Mouse (Mus musculus): ENCODE results near the gene Ech1. TPM values are rescaled to one million over a fixed set of nuclear protein-coding genes. Genes with fewer than 3 reads are reported as not detected.
A peak's percentile ranks its signal among the peaks of the same experiment; 100 is the strongest.

Ech1 gene
- polyA plus RNA-seq, 1 experiment from 2014 or later, result 234 TPM

DNA sequence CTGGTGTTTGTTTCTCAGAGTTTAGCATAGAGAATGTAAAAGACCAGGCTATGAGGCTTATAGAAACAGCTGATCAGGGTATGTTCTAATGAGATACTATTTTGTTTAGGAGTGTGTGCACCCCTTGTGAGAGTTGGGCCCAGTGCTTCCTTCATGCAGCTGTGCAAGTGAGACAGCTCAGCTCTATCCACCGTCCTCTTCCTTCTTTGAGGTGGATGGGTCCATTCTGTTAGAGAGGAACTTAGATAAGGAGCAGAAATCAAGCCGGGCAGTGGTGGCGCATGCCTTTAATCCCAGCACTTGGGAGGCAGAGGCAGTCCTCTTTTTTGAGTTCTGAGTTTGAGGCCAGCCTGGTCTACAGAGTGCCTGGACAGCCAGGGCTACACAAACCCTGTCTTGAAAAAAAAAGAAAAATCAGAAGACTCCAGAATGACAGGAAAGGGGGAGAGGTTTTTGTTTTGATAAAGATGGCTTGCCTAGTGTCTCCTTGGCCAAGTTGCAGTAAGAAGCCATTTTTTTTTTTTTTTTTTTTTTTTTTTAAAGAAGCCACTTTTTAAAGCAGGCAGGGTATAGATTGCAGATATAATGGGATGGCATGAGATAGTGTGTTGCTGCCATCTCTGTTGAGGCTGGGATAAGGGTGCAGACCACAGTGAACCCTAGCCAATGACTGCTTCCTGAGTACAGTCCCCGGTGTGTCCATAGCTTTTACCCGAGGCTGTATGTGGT, 10.5 kb upstream of the Ech1 start:
- no peak for ATAC-seq (replicated peaks; ENCODE audit: insufficient number of reproducible peaks, insufficient read depth, low FRiP score, low read depth)
- Histone ChIP-seq H3K4me3 (no peak overlapping the region), H3K4me1 (replicated peaks) (peaks cover 70% of the 10 kb centered on the region), H3K9ac (no peak overlapping the region), H3K36me3 (peaks cover 69% of the 10 kb centered on the region), H3K27me3 (no peaks in the 10 kb centered on the region), H3K4me2 (no peak overlapping the region), H3K27ac (no peak overlapping the region), H3K9me3 (replicated peaks) (no peaks in the 10 kb centered on the region)
- 52% methylated on average over 5 of the region's 5 CpGs for WGBS

GRCm38 (mm10) chr7:28815230-28815629, 9.8 kb upstream of the Ech1 start:
- WGBS, result 88% methylated on average over 9 of the region's 9 CpGs
- Histone ChIP-seq H3K4me3 (no peak overlapping the region), H3K4me2 (no peak overlapping the region), H3K9ac (no peak overlapping the region), H3K36me3 (peaks cover 77% of the 10 kb centered on the region), H3K9me3 (replicated peaks) (no peaks in the 10 kb centered on the region), H3K4me1 (replicated peaks) (peaks cover 78% of the 10 kb centered on the region), H3K27ac (0 out of 2 replicates have a peak overlapping the region, but pooled peaks have one; percentile 2), H3K27me3 (no peaks in the 10 kb centered on the region)
- ATAC-seq (replicated peaks; ENCODE audit: insufficient number of reproducible peaks, insufficient read depth, low FRiP score, low read depth), result no peak

DNA sequence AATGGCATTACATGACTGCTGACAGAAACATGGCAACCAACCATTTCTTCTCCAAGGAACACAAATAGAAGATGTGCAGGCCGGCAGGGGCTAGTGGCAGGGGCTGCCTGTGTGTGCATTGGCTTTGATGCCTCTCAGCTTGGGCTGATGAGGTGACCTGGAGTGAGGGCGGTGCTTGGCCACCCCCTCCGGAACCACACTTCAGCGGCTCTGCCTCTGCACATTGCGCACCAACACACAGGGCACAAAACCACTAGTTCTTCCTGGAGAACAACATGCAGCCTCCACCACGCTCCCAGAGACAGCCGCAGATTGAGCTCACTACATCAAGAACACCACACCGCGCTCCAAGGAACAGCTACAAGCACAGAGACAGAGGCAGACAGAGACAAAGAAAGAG, 8.8 kb upstream of the Ech1 start:
- WGBS, result 76% methylated on average over 9 of the region's 9 CpGs
- no peak for ATAC-seq (replicated peaks; ENCODE audit: insufficient number of reproducible peaks, insufficient read depth, low FRiP score, low read depth)
- no peak overlapping the region for H3K9ac ChIP-seq

GRCm38 (mm10) chr7:28816920-28817319, 8.1 kb upstream of the Ech1 start:
- no peak for ATAC-seq (replicated peaks; ENCODE audit: insufficient number of reproducible peaks, insufficient read depth, low FRiP score, low read depth)
- peaks cover 91% of the 10 kb centered on the region for H3K4me1 ChIP-seq (replicated peaks)
- no peaks in the 10 kb centered on the region for H3K9me3 ChIP-seq (replicated peaks)
- no peaks in the 10 kb centered on the region for H3K27me3 ChIP-seq
- no peak overlapping the region for H3K27ac ChIP-seq
- no peak overlapping the region for H3K4me3 ChIP-seq
- peaks cover 94% of the 10 kb centered on the region for H3K36me3 ChIP-seq
- WGBS, result 89% methylated on average over 10 of the region's 10 CpGs
- H3K9ac ChIP-seq, result no peak overlapping the region
- no peak overlapping the region for H3K4me2 ChIP-seq

More for the DNA sequence above, 8.8 kb upstream of the Ech1 start:
- H3K36me3 ChIP-seq, result peaks cover 87% of the 10 kb centered on the region
- peaks cover 87% of the 10 kb centered on the region for H3K4me1 ChIP-seq (replicated peaks)
- peak overlapping the region; percentile 7; the same call in 1 of the 2 replicates for H3K27ac ChIP-seq
- H3K4me3 ChIP-seq, result no peak overlapping the region
- no peaks in the 10 kb centered on the region for H3K9me3 ChIP-seq (replicated peaks)
- no peaks in the 10 kb centered on the region for H3K27me3 ChIP-seq
- no peak overlapping the region for H3K4me2 ChIP-seq

GRCm38 (mm10) chr7:28817524-28817923, 7.5 kb upstream of the Ech1 start:
- Histone ChIP-seq H3K36me3 (peaks cover 98% of the 10 kb centered on the region), H3K9ac (no peak overlapping the region), H3K27me3 (no peaks in the 10 kb centered on the region), H3K27ac (no peak overlapping the region), H3K4me1 (replicated peaks) (peaks cover 87% of the 10 kb centered on the region), H3K4me2 (no peak overlapping the region), H3K4me3 (no peak overlapping the region), H3K9me3 (replicated peaks) (no peaks in the 10 kb centered on the region)
- 56% methylated on average over 6 of the region's 6 CpGs for WGBS
- ATAC-seq (replicated peaks; ENCODE audit: insufficient number of reproducible peaks, insufficient read depth, low FRiP score, low read depth), result no peak

- Histone ChIP-seq H3K27me3 (no peaks in the 10 kb centered on the region), H3K9me3 (replicated peaks) (no peaks in the 10 kb centered on the region), H3K9ac (no peak overlapping the region), H3K36me3 (peaks cover 98% of the 10 kb centered on the region), H3K4me1 (replicated peaks) (peaks cover 83% of the 10 kb centered on the region), H3K4me3 (no peak overlapping the region), H3K4me2 (no peak overlapping the region), H3K27ac (no peak overlapping the region)
- no peak for ATAC-seq (replicated peaks; ENCODE audit: insufficient number of reproducible peaks, insufficient read depth, low FRiP score, low read depth)
- 76% methylated on average over 4 of the region's 4 CpGs for WGBS
Observed at GRCm38 (mm10) chr7:28817957-28818356, 7.1 kb upstream of the Ech1 start.

- Histone ChIP-seq H3K9me3 (replicated peaks) (no peaks in the 10 kb centered on the region), H3K27ac (no peak overlapping the region), H3K4me1 (replicated peaks) (peaks cover 80% of the 10 kb centered on the region), H3K27me3 (no peaks in the 10 kb centered on the region), H3K4me2 (no peak overlapping the region), H3K4me3 (no peak overlapping the region), H3K36me3 (peaks cover 95% of the 10 kb centered on the region), H3K9ac (no peak overlapping the region)
- no peak for ATAC-seq (replicated peaks; ENCODE audit: insufficient number of reproducible peaks, insufficient read depth, low FRiP score, low read depth)
- 88% methylated on average over 18 of the region's 18 CpGs for WGBS
Observed at GRCm38 (mm10) chr7:28818436-28818835, 6.6 kb upstream of the Ech1 start.

- WGBS, result 76% methylated on average over 4 of the region's 4 CpGs
Observed at GRCm38 (mm10) chr7:28818861-28819452, 6.1 kb upstream of the Ech1 start.

GRCm38 (mm10) chr7:28819571-28819970, 5.4 kb upstream of the Ech1 start:
- WGBS, result 85% methylated on average over 4 of the region's 4 CpGs
- Histone ChIP-seq H3K9me3 (replicated peaks) (no peaks in the 10 kb centered on the region), H3K4me3 (no peak overlapping the region), H3K4me2 (no peak overlapping the region), H3K27me3 (no peaks in the 10 kb centered on the region), H3K36me3 (peaks cover 83% of the 10 kb centered on the region), H3K4me1 (replicated peaks) (peaks cover 77% of the 10 kb centered on the region), H3K27ac (peak overlapping the region; percentile 59; the same call in 1 of the 2 replicates), H3K9ac (no peak overlapping the region)
- no peak for ATAC-seq (replicated peaks; ENCODE audit: insufficient number of reproducible peaks, insufficient read depth, low FRiP score, low read depth)

More at GRCm38 (mm10) chr7:28818861-28819452, 6.1 kb upstream of the Ech1 start:
- no peak for ATAC-seq (replicated peaks; ENCODE audit: insufficient number of reproducible peaks, insufficient read depth, low FRiP score, low read depth)
- H3K36me3 ChIP-seq, result peaks cover 90% of the 10 kb centered on the region
- no peak overlapping the region for H3K4me2 ChIP-seq
- peaks cover 79% of the 10 kb centered on the region for H3K4me1 ChIP-seq (replicated peaks)
- no peak overlapping the region for H3K4me3 ChIP-seq
- no peaks in the 10 kb centered on the region for H3K9me3 ChIP-seq (replicated peaks)
- no peak overlapping the region for H3K27ac ChIP-seq
- no peak overlapping the region for H3K9ac ChIP-seq
- H3K27me3 ChIP-seq, result no peaks in the 10 kb centered on the region

- H3K4me2 ChIP-seq, result no peak overlapping the region
- H3K4me3 ChIP-seq, result no peak overlapping the region
- H3K36me3 ChIP-seq, result peaks cover 73% of the 10 kb centered on the region
- no peaks in the 10 kb centered on the region for H3K9me3 ChIP-seq (replicated peaks)
- H3K27ac ChIP-seq, result peak overlapping the region; percentile 59
- peaks cover 72% of the 10 kb centered on the region for H3K4me1 ChIP-seq (replicated peaks)
- no peak for ATAC-seq (replicated peaks; ENCODE audit: insufficient number of reproducible peaks, insufficient read depth, low FRiP score, low read depth)
- 56% methylated on average over 12 of the region's 12 CpGs for WGBS
- no peaks in the 10 kb centered on the region for H3K27me3 ChIP-seq
- H3K9ac ChIP-seq, result peak overlapping the region; percentile 26
Observed at GRCm38 (mm10) chr7:28820358-28821260, 4.4 kb upstream of the Ech1 start.

DNA sequence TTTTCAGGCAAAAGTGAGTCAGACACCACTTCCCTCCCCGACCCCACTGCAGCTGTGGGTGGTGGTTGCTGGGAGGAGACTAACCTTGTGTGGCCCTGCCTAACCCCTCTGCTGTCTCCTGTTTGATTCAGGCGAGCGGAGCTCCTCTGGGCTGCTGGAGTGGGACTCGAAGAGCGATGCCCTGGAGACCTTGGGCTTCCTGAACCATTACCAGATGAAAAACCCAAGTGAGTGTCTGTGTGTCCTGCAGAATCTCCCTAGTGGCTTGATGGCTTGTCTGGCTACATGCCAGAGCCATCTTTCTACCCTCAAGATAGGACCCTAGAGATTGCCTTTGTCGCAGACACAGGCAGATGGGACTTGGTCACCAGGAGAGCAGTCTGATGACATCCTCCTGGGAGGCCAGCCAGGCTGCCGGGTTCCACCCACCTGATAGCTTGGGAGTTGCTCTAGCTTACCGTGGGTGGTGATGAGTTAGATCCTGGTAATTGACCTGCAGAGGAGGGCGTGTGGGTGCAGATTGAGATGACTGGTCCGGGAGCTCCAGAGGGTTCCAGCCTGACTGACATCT, 3.7 kb upstream of the Ech1 start:
- peak overlapping the region; percentile 59 for H3K27ac ChIP-seq
- H3K9ac ChIP-seq, result 0 out of 2 replicates have a peak overlapping the region, but pooled peaks have one; percentile 14
- H3K27me3 ChIP-seq, result no peaks in the 10 kb centered on the region
- H3K4me3 ChIP-seq, result no peak overlapping the region
- peaks cover 66% of the 10 kb centered on the region for H3K36me3 ChIP-seq
- ATAC-seq (replicated peaks; ENCODE audit: insufficient number of reproducible peaks, insufficient read depth, low FRiP score, low read depth), result peak; percentile 21
- H3K4me2 ChIP-seq, result no peak overlapping the region
- peaks cover 73% of the 10 kb centered on the region for H3K4me1 ChIP-seq (replicated peaks)
- H3K9me3 ChIP-seq (replicated peaks), result no peaks in the 10 kb centered on the region
- WGBS, result 44% methylated on average over 10 of the region's 10 CpGs
